Mouse (Mus musculus) erythroblast, embryonic 14.5 days (primary cell): ENCODE data around the gene Cdc14a. TPM values are rescaled to one million over a fixed set of nuclear protein-coding genes. Genes with fewer than 3 reads are reported as not detected.
"Not testable (repeated sequence)": the region's sequence is repeated elsewhere in the genome, so short reads cannot be mapped to it uniquely, and the experiment has no call there.

Source experiments
- H3K27me3 ChIP-seq: 2 replicates; pipeline ENCODE4 v1.6.1; 2012; ENCODE audit warnings: inconsistent platforms; ENCODE audit not compliant: control insufficient read depth
- H3K36me3 ChIP-seq: 2 replicates; pipeline ENCODE4 v1.6.1; 2012; ENCODE audit warnings: mild to moderate bottlenecking, inconsistent platforms; ENCODE audit not compliant: control insufficient read depth
- H3K4me1 ChIP-seq: 2 replicates; pipeline ENCODE4 v1.6.1; 2012; ENCODE audit warnings: inconsistent platforms; ENCODE audit not compliant: control insufficient read depth
- H3K4me3 ChIP-seq: replicated peaks from 2 replicates; pipeline ENCODE3; 2012; ENCODE audit warnings: moderate library complexity, mild to moderate bottlenecking, inconsistent platforms
- H3K9me3 ChIP-seq: 2 replicates; pipeline ENCODE4 v1.6.1; 2012; ENCODE audit warnings: low read length, inconsistent platforms, mixed read lengths; ENCODE audit not compliant: control insufficient read depth
- GATA1 ChIP-seq: IDR thresholded peaks from 2 replicates; pipeline ENCODE4 v1.6.1; 2012; ENCODE audit warnings: low read length, inconsistent platforms, mixed read lengths
- TAL1 ChIP-seq: IDR thresholded peaks from 3 replicates; pipeline ENCODE4 v1.6.1; 2012; ENCODE audit warnings: low read length, inconsistent platforms, mixed read lengths
- polyA plus RNA-seq: library from polyadenylated mRNA; stranded (reverse); fragments of >175 nt; gene quantifications from 2 replicates; pipeline ENCODE4 v1.2.3, GENCODE M21; 2012

Cdc14a gene
- polyA plus RNA-seq, 1 experiment = 0.25 TPM

DNA sequence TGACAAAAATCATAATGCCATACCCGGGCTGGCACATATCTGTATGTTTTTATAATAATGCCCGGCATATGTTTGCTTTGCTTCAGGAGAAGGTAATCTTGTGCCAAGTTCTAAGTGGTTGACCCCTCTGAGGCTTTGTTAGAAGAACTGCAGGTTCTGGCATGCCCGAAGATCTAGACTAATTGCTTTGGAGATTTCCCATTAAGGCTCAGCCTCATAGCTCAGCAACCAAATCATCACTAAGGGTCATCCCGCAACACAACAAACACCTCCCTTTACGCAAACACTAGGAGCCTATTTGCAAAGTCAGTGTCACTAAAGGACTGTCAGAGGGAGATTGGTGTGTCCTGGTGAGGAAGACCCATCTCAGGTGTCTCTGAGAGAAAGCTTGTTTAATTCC lies 62.7 kb downstream of the Cdc14a start:
- Histone ChIP-seq H3K9me3 (no peaks in the 10 kb centered on the region), H3K36me3 (peaks cover 3% of the 10 kb centered on the region), H3K4me3 (no peak overlapping the region), H3K27me3 (no peaks in the 10 kb centered on the region), H3K4me1 (no peaks in the 10 kb centered on the region)
- TF ChIP-seq TAL1 (no peak), GATA1 (no peak)

DNA sequence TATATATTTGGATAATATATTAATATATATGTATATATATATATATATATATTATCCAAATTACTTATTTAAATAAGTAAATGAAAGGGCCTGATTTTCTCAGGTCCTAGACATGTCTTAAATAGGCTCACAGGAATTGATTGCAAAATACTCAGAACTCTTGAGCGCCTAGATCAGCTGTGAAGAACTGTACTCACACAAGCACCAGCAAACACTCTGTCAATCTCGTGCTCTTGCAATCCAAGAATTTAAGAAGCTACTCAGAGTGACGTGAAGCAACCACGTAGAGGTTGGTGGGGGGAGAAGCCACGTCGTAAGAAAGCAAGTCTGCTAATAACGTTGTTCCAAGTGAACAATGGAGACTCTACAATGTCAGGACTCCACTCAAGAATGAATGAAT lies 66.0 kb downstream of the Cdc14a start:
- TF ChIP-seq TAL1 (no peak), GATA1 (no peak)
- no peaks in the 10 kb centered on the region for H3K36me3 ChIP-seq
- H3K27me3 ChIP-seq = no peaks in the 10 kb centered on the region
- H3K9me3 ChIP-seq = no peaks in the 10 kb centered on the region
- H3K4me1 ChIP-seq = no peaks in the 10 kb centered on the region
- H3K4me3 ChIP-seq = no peak overlapping the region

GRCm38 (mm10) chr3:116357180-116357579 lies 66.7 kb downstream of the Cdc14a start:
- Histone ChIP-seq H3K4me3 (no peak overlapping the region), H3K27me3 (no peaks in the 10 kb centered on the region), H3K4me1 (no peaks in the 10 kb centered on the region), H3K36me3 (no peaks in the 10 kb centered on the region), H3K9me3 (no peaks in the 10 kb centered on the region)
- TF ChIP-seq TAL1 (no peak), GATA1 (no peak)

GRCm38 (mm10) chr3:116355026-116355788 lies 68.6 kb downstream of the Cdc14a start:
- Histone ChIP-seq H3K36me3 (no peaks in the 10 kb centered on the region), H3K27me3 (no peaks in the 10 kb centered on the region), H3K4me1 (no peaks in the 10 kb centered on the region), H3K4me3 (no peak overlapping the region), H3K9me3 (no peaks in the 10 kb centered on the region)
- TF ChIP-seq GATA1 = no peak
- TF ChIP-seq TAL1 = no peak

GRCm38 (mm10) chr3:116352486-116352885 lies 71.3 kb downstream of the Cdc14a start:
- no peaks in the 10 kb centered on the region for H3K4me1 ChIP-seq
- H3K9me3 ChIP-seq = no peaks in the 10 kb centered on the region
- no peak for TF ChIP-seq TAL1
- TF ChIP-seq GATA1 = no peak
- H3K4me3 ChIP-seq = no peak overlapping the region
- no peaks in the 10 kb centered on the region; the same call in 1 of the 2 replicates for H3K36me3 ChIP-seq
- H3K27me3 ChIP-seq = no peaks in the 10 kb centered on the region

- H3K9me3 ChIP-seq = no peaks in the 10 kb centered on the region
- peaks cover 2% of the 10 kb centered on the region; the same call in 1 of the 2 replicates for H3K36me3 ChIP-seq
- TF ChIP-seq TAL1 (no peak), GATA1 (no peak)
- H3K27me3 ChIP-seq = no peaks in the 10 kb centered on the region
- H3K4me3 ChIP-seq = no peak overlapping the region
- no peaks in the 10 kb centered on the region for H3K4me1 ChIP-seq
Observed at GRCm38 (mm10) chr3:116350389-116350967, 73.4 kb downstream of the Cdc14a start.

DNA sequence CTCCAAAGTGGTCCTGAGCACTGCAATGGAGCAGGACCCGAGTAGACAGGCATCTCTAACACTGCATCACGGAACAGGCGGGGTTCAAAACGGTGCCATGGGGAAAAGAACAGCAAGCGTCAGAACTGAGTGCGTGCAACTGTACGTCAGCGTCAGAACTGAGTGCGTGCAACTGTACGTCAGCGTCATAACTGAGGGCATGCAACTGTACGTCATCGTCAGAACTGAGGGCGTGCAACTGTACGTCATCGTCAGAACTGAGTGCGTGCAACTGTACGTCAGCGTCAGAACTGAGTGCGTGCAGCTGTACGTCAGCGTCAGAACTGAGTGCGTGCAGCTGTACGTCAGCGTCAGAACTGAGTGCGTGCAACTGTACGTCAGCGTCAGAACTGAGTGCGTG lies 76.3 kb downstream of the Cdc14a start:
- H3K4me3 ChIP-seq, H3K9me3 ChIP-seq, H3K36me3 ChIP-seq, H3K4me1 ChIP-seq, H3K27me3 ChIP-seq: not testable (repeated sequence)

- Histone ChIP-seq H3K27me3 (no peaks in the 10 kb centered on the region), H3K4me3 (no peak overlapping the region), H3K36me3 (peaks cover 2% of the 10 kb centered on the region; the same call in 1 of the 2 replicates), H3K9me3 (no peaks in the 10 kb centered on the region), H3K4me1 (peaks cover 7% of the 10 kb centered on the region)
- TF ChIP-seq TAL1 (no peak), GATA1 (no peak)
Observed at GRCm38 (mm10) chr3:116345245-116345644, 78.6 kb downstream of the Cdc14a start.

- TF ChIP-seq TAL1 (no peak), GATA1 (no peak)
- no peaks in the 10 kb centered on the region for H3K9me3 ChIP-seq
- no peaks in the 10 kb centered on the region for H3K27me3 ChIP-seq
- H3K36me3 ChIP-seq = peaks cover 2% of the 10 kb centered on the region; the same call in 1 of the 2 replicates
- peaks cover 7% of the 10 kb centered on the region for H3K4me1 ChIP-seq
- no peak overlapping the region for H3K4me3 ChIP-seq
Observed at GRCm38 (mm10) chr3:116342251-116342650, 81.6 kb downstream of the Cdc14a start.
